Mouse (Mus musculus): ENCODE data around the gene Slc35d2.

Gene Slc35d2

GRCm38 (mm10) chr13:64128858-64129615, at the start of gene Slc35d2:
Slc35d2 (minus strand) TSS chr13:64129368.
- DNase-seq: peak; percentile 8

GRCm38 (mm10) chr13:64178000-64178399, 48.8 kb upstream of the Slc35d2 start:
- DNase-seq: no peak

GRCm38 (mm10) chr13:64169746-64170145, 40.6 kb upstream of the Slc35d2 start:
- no peak for DNase-seq

GRCm38 (mm10) chr13:64163147-64163715, 34.1 kb upstream of the Slc35d2 start:
- DNase-seq: no peak

- DNase-seq: peak; percentile 45
These were observed 33.5 kb upstream of the Slc35d2 start for GRCm38 (mm10) chr13:64162626-64163025.

GRCm38 (mm10) chr13:64161916-64162611, 32.9 kb upstream of the Slc35d2 start:
- DNase-seq: no peak

GRCm38 (mm10) chr13:64161548-64161915, 32.4 kb upstream of the Slc35d2 start, which contains the start of gene Habp4:
Habp4 (plus strand) TSS chr13:64161824.
- DNase-seq: peak; percentile 99

- DNase-seq: no peak
These were observed 27.8 kb upstream of the Slc35d2 start for GRCm38 (mm10) chr13:64156966-64157365.

GRCm38 (mm10) chr13:64155171-64155571, 26.0 kb upstream of the Slc35d2 start:
- DNase-seq: no peak

GRCm38 (mm10) chr13:64154651-64155050, 25.5 kb upstream of the Slc35d2 start:
- DNase-seq: no peak

- DNase-seq: no peak
These were observed 24.6 kb upstream of the Slc35d2 start for GRCm38 (mm10) chr13:64153751-64154267.

- peak; percentile 97 for DNase-seq
These were observed 24.0 kb upstream of the Slc35d2 start, which contains the start of gene Zfp367 for GRCm38 (mm10) chr13:64153083-64153682. Zfp367 (minus strand) TSS chr13:64153202.

GRCm38 (mm10) chr13:64152671-64153082, 23.5 kb upstream of the Slc35d2 start:
- no peak for DNase-seq

GRCm38 (mm10) chr13:64152241-64152669, 23.1 kb upstream of the Slc35d2 start:
- peak; percentile 81 for DNase-seq

GRCm38 (mm10) chr13:64150121-64150520, 21.0 kb upstream of the Slc35d2 start:
- no peak for DNase-seq

GRCm38 (mm10) chr13:64129616-64130375, 628 bp upstream of the Slc35d2 start:
- DNase-seq: peak; percentile 14

- no peak for DNase-seq
These were observed 2.9 kb downstream of the Slc35d2 start for GRCm38 (mm10) chr13:64126316-64126715.

GRCm38 (mm10) chr13:64124886-64125285, 4.3 kb downstream of the Slc35d2 start:
- no peak for DNase-seq

- no peak for DNase-seq
These were observed 5.5 kb downstream of the Slc35d2 start for GRCm38 (mm10) chr13:64123491-64124188.

GRCm38 (mm10) chr13:64120760-64121159, 8.4 kb downstream of the Slc35d2 start:
- no peak for DNase-seq

GRCm38 (mm10) chr13:64117442-64117841, 11.7 kb downstream of the Slc35d2 start:
- no peak for DNase-seq

- DNase-seq: no peak
These were observed 18.7 kb downstream of the Slc35d2 start for GRCm38 (mm10) chr13:64110421-64110820.
